Mouse (Mus musculus) heart, postnatal 36 days (tissue): ENCODE measurements around the gene Trim46. TPM values are rescaled to one million over a fixed set of nuclear protein-coding genes. Genes with fewer than 3 reads are reported as not detected.
"Not testable (repeated sequence)": the region's sequence is repeated elsewhere in the genome, so short reads cannot be mapped to it uniquely, and the experiment has no call there.

Experiments used
- DNase-seq, 2 experiments: peaks; one replicate each; pipeline ENCODE4 v3.0.0; 2021 to 2022
- intact Hi-C: fragments of 180-260 bp; cut with DNase I; formaldehyde crosslinking; loops from one replicate; pipeline ENCODE4 v1.15.1; 2025
- total RNA-seq, 2 experiments: library from RNA; stranded (reverse); gene quantifications; 2 replicates each; pipeline ENCODE4 v1.2.3; 2021

Gene Trim46
- total RNA-seq, 2 experiments from 2014 or later = 0.42 to 0.62 TPM

GRCm38 (mm10) chr3:89238494-89238893 lies 7.6 kb downstream of the Trim46 start:
- intact Hi-C loops = no loop called here
- DNase-seq = no peak

- DNase-seq = no peak
- intact Hi-C loops = no loop called here
Measured at GRCm38 (mm10) chr3:89237682-89238081, 8.4 kb downstream of the Trim46 start.

GRCm38 (mm10) chr3:89236516-89236915 lies 9.6 kb downstream of the Trim46 start:
- intact Hi-C loops = no loop called here
- DNase-seq = no peak

- DNase-seq = peak; percentile 22 to 24
- intact Hi-C loops = no loop called here
Measured at GRCm38 (mm10) chr3:89233562-89234110, 12.5 kb downstream of the Trim46 start.

- intact Hi-C loops = no loop called here
- DNase-seq = no peak
Measured at GRCm38 (mm10) chr3:89232614-89233013, 13.5 kb downstream of the Trim46 start.

GRCm38 (mm10) chr3:89231772-89232275 lies 14.3 kb downstream of the Trim46 start:
- DNase-seq = no peak
- intact Hi-C loops = no loop called here

- DNase-seq = no peak
- intact Hi-C loops = no loop called here
Measured at GRCm38 (mm10) chr3:89231345-89231744, 14.8 kb downstream of the Trim46 start.

GRCm38 (mm10) chr3:89230561-89230960 lies 15.5 kb downstream of the Trim46 start:
- no peak for DNase-seq
- intact Hi-C loops = no loop called here

- intact Hi-C loops = no loop called here
- DNase-seq = no peak
Measured at GRCm38 (mm10) chr3:89229276-89229675, 16.8 kb downstream of the Trim46 start.

- intact Hi-C loops = no loop called here
- DNase-seq = no peak
Measured at GRCm38 (mm10) chr3:89228836-89229235, 17.3 kb downstream of the Trim46 start, which contains the start of gene Muc1. Gene Muc1 (plus strand): TSS chr3:89229057.

- DNase-seq = peak; percentile 91 to 92
- intact Hi-C loops = no loop called here
Measured at GRCm38 (mm10) chr3:89228180-89228549, 17.9 kb downstream of the Trim46 start.

GRCm38 (mm10) chr3:89227307-89228179 lies 18.6 kb downstream of the Trim46 start:
- intact Hi-C loops = no loop called here

GRCm38 (mm10) chr3:89226900-89227299 lies 19.2 kb downstream of the Trim46 start, which contains the start of gene Mtx1:
Gene Mtx1 (minus strand): TSS chr3:89227088.
- intact Hi-C loops = no loop called here
- DNase-seq = no peak

More at GRCm38 (mm10) chr3:89227307-89228179, 18.6 kb downstream of the Trim46 start:
- DNase-seq = peak; percentile 75 to 77

- DNase-seq = no peak
- intact Hi-C loops = no loop called here
Measured at GRCm38 (mm10) chr3:89226361-89226760, 19.7 kb downstream of the Trim46 start.

- DNase-seq = no peak
- intact Hi-C loops = no loop called here
Measured at GRCm38 (mm10) chr3:89225918-89226317, 20.2 kb downstream of the Trim46 start.

GRCm38 (mm10) chr3:89225321-89225815 lies 20.7 kb downstream of the Trim46 start:
- no peak for DNase-seq
- intact Hi-C loops = no loop called here

- no peak for DNase-seq
- intact Hi-C loops = no loop called here
Measured at GRCm38 (mm10) chr3:89224796-89225195, 21.3 kb downstream of the Trim46 start.

- no peak for DNase-seq
- intact Hi-C loops = no loop called here
Measured at GRCm38 (mm10) chr3:89221167-89221566, 24.9 kb downstream of the Trim46 start.

- no peak for DNase-seq
- intact Hi-C loops = no loop called here
Measured at GRCm38 (mm10) chr3:89219546-89219945, 26.6 kb downstream of the Trim46 start.

- intact Hi-C loops = no loop called here
- DNase-seq = no peak
Measured at GRCm38 (mm10) chr3:89218271-89218670, 27.8 kb downstream of the Trim46 start.

GRCm38 (mm10) chr3:89216407-89216806 lies 29.7 kb downstream of the Trim46 start:
- intact Hi-C loops = loop anchor here (2.0 kb wide), 2 partner anchors 102 to 126 kb away; no protein-coding TSS in a partner anchor

More at GRCm38 (mm10) chr3:89216407-89216806, 29.7 kb downstream of the Trim46 start:
- DNase-seq = not testable (repeated sequence)
